Mouse (Mus musculus): ENCODE measurements at regions not wholly inside any gene's neighbourhood (a gene's known extent, or its start where the extent isn't known, plus 50 kb on each side); places are given as distances from the start of the nearest gene placed in this dataset.

DNA sequence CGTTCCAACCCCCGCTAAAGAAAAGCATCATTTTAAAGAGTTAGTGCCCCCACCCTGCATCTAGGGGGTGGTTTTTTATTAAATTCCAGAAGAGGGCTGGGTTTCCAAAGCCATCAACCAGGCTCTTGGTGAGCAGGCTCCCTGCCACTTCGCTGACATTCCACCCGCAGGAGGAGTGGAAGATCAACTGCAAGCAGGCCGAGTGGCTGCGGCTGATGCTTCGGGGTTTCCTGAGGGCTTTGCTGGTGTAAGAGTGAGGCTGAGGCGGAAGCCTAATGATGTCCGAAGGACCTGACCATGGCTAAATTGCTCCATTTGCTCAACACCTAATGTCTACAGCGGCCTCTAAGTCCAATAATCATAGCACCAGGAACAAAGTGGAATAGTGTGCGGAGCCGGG is 118.0 kb downstream of the Tmem30b start:
- Histone ChIP-seq H3K79me2 (replicated peaks; ENCODE audit: control insufficient read depth, insufficient read depth, low read length) (no peaks in the 10 kb centered on the region), H3K4me1 (ENCODE audit: control insufficient read depth, insufficient read depth, low read length) (no peaks in the 10 kb centered on the region), H3K9ac (ENCODE audit: low read depth, low read length) (no peak overlapping the region), H3K4me3 (no peak overlapping the region), H3K27ac (no peak overlapping the region), H3K27me3 (ENCODE audit: control insufficient read depth, insufficient read depth, low read length) (no peaks in the 10 kb centered on the region), H3K36me3 (ENCODE audit: control insufficient read depth, insufficient read depth, low read length) (no peaks in the 10 kb centered on the region)
- intact Hi-C loops (cut with DNase I), result no loop called here
- WGBS, result 73% methylated on average over 12 of the region's 12 CpGs
- TF ChIP-seq POLR2A (IDR thresholded peaks at IDR 0.05; ENCODE audit: insufficient read depth, low read depth, low read length) (no peak), CTCF (IDR thresholded peaks at IDR 0.05) (no peak), EP300 (IDR thresholded peaks at IDR 0.05; ENCODE audit: insufficient read depth, low read depth, low read length) (no peak)
- DNase-seq, result no peak

DNA sequence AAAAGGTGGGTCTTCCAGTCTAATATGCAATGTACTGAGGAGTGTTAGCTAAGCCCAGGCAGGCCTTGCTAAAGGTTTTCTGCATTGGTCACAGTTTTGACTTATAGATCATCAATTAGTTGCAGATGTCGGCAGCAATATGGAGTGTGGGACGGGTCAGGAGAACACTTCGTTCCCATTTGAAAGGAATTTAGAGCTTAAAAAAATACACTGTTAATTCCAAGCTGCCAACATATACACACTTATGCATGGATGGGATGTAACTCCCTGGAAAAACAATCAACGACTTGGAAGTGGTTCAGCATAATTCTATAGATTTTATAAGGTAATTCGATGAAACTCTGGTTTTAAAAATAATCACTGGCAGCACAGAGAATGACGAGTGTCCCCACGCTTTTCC is 121.4 kb downstream of the Tmem30b start:
- WGBS, result 90% methylated on average over 7 of the region's 7 CpGs
- TF ChIP-seq POLR2A (IDR thresholded peaks at IDR 0.05; ENCODE audit: insufficient read depth, low read depth, low read length) (no peak), EP300 (IDR thresholded peaks at IDR 0.05; ENCODE audit: insufficient read depth, low read depth, low read length) (no peak), CTCF (IDR thresholded peaks at IDR 0.05) (no peak)
- no peak overlapping the region for H3K27ac ChIP-seq
- H3K79me2 ChIP-seq (replicated peaks; ENCODE audit: control insufficient read depth, insufficient read depth, low read length), result no peaks in the 10 kb centered on the region
- DNase-seq, result no peak
- no peaks in the 10 kb centered on the region for H3K36me3 ChIP-seq (ENCODE audit: control insufficient read depth, insufficient read depth, low read length)
- intact Hi-C loops (cut with DNase I), result no loop called here
- H3K27me3 ChIP-seq (ENCODE audit: control insufficient read depth, insufficient read depth, low read length), result no peaks in the 10 kb centered on the region
- no peak overlapping the region for H3K9ac ChIP-seq (ENCODE audit: low read depth, low read length)
- no peaks in the 10 kb centered on the region for H3K4me1 ChIP-seq (ENCODE audit: control insufficient read depth, insufficient read depth, low read length)
- no peak overlapping the region for H3K4me3 ChIP-seq

DNA sequence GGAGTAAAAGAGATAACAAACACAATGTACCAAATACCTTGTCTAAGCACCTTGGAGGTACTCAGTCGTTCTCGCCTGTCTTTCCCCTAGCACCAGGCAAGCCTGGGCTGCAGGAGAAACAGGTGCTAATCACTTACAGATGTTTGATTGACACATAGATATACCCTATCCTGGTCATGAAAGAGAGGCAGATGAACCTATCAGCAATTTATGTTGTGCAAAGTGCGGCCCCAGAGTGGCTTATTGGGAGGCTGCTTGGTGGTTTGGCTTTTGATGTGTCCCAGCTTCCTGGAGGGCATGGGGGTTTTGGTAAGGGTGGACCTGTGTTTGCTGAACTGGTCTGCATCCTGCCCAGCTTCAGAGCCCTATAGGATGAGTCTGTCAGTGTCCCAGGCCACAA is 129.1 kb downstream of the Tmem30b start:
- Histone ChIP-seq H3K9ac (ENCODE audit: low read depth, low read length) (no peak overlapping the region), H3K79me2 (replicated peaks; ENCODE audit: control insufficient read depth, insufficient read depth, low read length) (no peaks in the 10 kb centered on the region), H3K27me3 (ENCODE audit: control insufficient read depth, insufficient read depth, low read length) (no peaks in the 10 kb centered on the region), H3K27ac (no peak overlapping the region), H3K4me3 (no peak overlapping the region), H3K36me3 (ENCODE audit: control insufficient read depth, insufficient read depth, low read length) (no peaks in the 10 kb centered on the region), H3K4me1 (ENCODE audit: control insufficient read depth, insufficient read depth, low read length) (peaks cover 1% of the 10 kb centered on the region; the same call in 1 of the 2 replicates)
- 90% methylated on average over 3 of the region's 3 CpGs for WGBS
- intact Hi-C loops (cut with DNase I), result loop anchor here (10.0 kb wide), 1 partner anchor 68 kb away; no protein-coding TSS in a partner anchor
- no peak for DNase-seq
- no peak for TF ChIP-seq POLR2A (IDR thresholded peaks at IDR 0.05; ENCODE audit: insufficient read depth, low read depth, low read length)

DNA sequence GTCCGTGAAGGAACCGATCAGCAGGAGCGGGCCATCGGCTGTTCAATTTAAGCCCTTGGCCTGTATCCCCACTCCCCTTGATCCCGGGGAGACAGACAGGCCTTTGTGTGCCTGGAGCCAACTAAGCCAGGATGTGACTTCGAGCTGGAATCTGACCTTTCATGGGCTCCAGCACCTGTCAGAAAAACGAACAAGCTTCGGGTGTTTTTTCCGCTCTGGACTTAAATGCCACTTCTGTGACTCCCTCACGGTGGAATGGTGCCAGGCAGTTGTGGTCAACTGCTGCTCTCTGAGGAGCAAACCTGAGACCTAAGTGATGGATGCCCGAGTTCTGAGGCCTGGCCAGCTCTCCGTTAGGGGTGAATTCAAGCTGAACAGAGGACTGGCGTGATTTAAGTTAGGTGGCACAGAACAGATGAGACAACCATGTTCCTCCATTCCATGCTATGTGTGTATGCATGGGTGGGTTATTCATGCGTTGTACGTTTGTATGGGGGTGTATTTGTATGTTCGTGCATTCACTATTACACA is 129.8 kb downstream of the Tmem30b start:
- Histone ChIP-seq H3K4me3 (no peak overlapping the region), H3K27me3 (ENCODE audit: control insufficient read depth, insufficient read depth, low read length) (no peaks in the 10 kb centered on the region), H3K79me2 (replicated peaks; ENCODE audit: control insufficient read depth, insufficient read depth, low read length) (no peaks in the 10 kb centered on the region), H3K27ac (no peak overlapping the region), H3K36me3 (ENCODE audit: control insufficient read depth, insufficient read depth, low read length) (no peaks in the 10 kb centered on the region), H3K9ac (ENCODE audit: low read depth, low read length) (no peak overlapping the region), H3K4me1 (ENCODE audit: control insufficient read depth, insufficient read depth, low read length) (peaks cover 1% of the 10 kb centered on the region; the same call in 1 of the 2 replicates)
- TF ChIP-seq POLR2A (IDR thresholded peaks at IDR 0.05; ENCODE audit: insufficient read depth, low read depth, low read length) (no peak), EP300 (IDR thresholded peaks at IDR 0.05; ENCODE audit: insufficient read depth, low read depth, low read length) (no peak), CTCF (IDR thresholded peaks at IDR 0.05) (no peak)
- no peak for DNase-seq
- 60% methylated on average over 16 of the region's 16 CpGs for WGBS
- intact Hi-C loops (cut with DNase I), result loop anchor here (10.0 kb wide), 1 partner anchor 68 kb away; no protein-coding TSS in a partner anchor

DNA sequence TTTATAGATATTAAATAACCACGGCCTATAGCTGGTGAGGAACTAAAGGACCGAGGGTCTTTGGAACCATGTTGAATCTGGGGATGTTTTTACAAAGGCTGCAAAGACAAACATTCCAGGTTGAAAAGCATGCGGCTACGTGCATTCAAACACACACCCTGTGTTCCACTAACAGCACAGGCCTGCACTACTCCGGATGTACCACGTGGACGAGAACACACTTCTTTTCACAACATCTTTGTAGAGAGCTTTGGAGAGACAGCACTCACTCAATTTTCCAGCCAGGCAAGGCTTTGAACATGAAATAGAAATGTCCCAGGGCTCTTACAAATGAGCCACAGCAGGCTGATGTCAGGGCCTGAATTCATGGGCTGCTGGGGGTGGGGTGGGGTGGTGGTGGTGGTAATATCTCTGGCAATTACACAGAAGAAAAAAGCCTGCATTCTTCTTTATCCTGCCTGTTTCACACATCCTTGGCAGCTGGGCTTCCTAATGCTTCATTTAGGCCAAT is 129.3 kb downstream of the Slc38a6 start:
- Histone ChIP-seq H3K36me3 (ENCODE audit: control insufficient read depth, insufficient read depth, low read length) (no peaks in the 10 kb centered on the region), H3K4me3 (no peak overlapping the region), H3K79me2 (replicated peaks; ENCODE audit: control insufficient read depth, insufficient read depth, low read length) (no peaks in the 10 kb centered on the region), H3K27ac (no peak overlapping the region), H3K27me3 (ENCODE audit: control insufficient read depth, insufficient read depth, low read length) (no peaks in the 10 kb centered on the region), H3K9ac (ENCODE audit: low read depth, low read length) (no peak overlapping the region), H3K4me1 (ENCODE audit: control insufficient read depth, insufficient read depth, low read length) (peaks cover 1% of the 10 kb centered on the region; the same call in 1 of the 2 replicates)
- TF ChIP-seq CTCF (IDR thresholded peaks at IDR 0.05) (no peak), EP300 (IDR thresholded peaks at IDR 0.05; ENCODE audit: insufficient read depth, low read depth, low read length) (no peak), POLR2A (IDR thresholded peaks at IDR 0.05; ENCODE audit: insufficient read depth, low read depth, low read length) (no peak)
- intact Hi-C loops (cut with DNase I), result loop anchor here (10.0 kb wide), 1 partner anchor 69 kb away; no protein-coding TSS in a partner anchor
- DNase-seq, result no peak
- WGBS, result 85% methylated on average over 7 of the region's 7 CpGs

DNA sequence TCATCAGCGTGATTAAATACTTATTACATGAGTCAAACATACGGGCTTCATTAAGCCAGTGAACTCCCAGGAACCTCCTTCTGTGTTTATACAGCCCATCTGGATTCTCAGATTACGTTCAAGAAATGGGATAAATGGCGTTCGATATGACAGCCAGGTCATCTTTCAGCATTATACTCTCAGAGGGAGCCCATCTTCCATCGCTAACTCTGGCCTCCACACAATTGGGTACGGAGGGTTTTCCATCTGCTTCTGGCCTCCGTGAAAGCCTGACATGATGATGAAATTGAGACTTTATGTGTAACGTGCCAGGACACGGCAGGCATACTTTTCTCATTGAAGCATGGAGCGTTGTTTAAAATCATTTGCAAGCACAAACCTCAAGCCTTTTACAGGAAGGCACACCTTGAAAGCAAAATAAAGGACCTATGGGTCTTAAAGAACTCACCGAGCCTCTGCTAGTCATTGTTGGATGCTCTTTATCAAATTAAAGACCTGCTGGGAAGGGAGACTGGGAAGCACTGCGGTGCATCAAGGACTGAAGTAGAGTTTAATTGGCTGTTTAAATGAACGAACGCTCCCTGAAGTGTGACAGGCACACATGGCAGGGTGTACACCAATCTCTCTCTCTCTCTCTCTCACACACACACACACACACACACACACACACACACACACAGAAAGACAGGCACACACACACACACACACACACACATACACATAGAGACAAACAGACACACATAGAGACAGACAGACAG is 127.0 kb downstream of the Slc38a6 start:
- WGBS, result 79% methylated on average over 15 of the region's 15 CpGs
- DNase-seq, result no peak
- no peak overlapping the region for H3K9ac ChIP-seq (ENCODE audit: low read depth, low read length)
- no peaks in the 10 kb centered on the region for H3K79me2 ChIP-seq (replicated peaks; ENCODE audit: control insufficient read depth, insufficient read depth, low read length)
- intact Hi-C loops (cut with DNase I), result loop anchor here (10.0 kb wide), 1 partner anchor 71 kb away; no protein-coding TSS in a partner anchor
- no peaks in the 10 kb centered on the region for H3K36me3 ChIP-seq (ENCODE audit: control insufficient read depth, insufficient read depth, low read length)
- H3K27me3 ChIP-seq (ENCODE audit: control insufficient read depth, insufficient read depth, low read length), result no peaks in the 10 kb centered on the region
- H3K4me1 ChIP-seq (ENCODE audit: control insufficient read depth, insufficient read depth, low read length), result peaks cover 4% of the 10 kb centered on the region; the same call in 1 of the 2 replicates
- TF ChIP-seq EP300 (IDR thresholded peaks at IDR 0.05; ENCODE audit: insufficient read depth, low read depth, low read length), result no peak
- no peak for TF ChIP-seq CTCF (IDR thresholded peaks at IDR 0.05)
- no peak overlapping the region for H3K27ac ChIP-seq
- no peak overlapping the region for H3K4me3 ChIP-seq
